9 mouse cellular contexts compared by ENCODE assay signal in genomic region chr6:91200429-91201188, GRCm38 (mm10). TPM values are rescaled to one million over a fixed set of nuclear protein-coding genes. Genes with fewer than 3 reads are reported as not detected.
DNase-seq lines count a peak whose midpoint lies in the region; ATAC-seq and TF ChIP-seq lines count a peak whose summit lies in the region.
"Had no signal": no experiment of that assay in that cellular context is flagged by ENCODE, and none has a peak within 500 bp of the region (broad histone marks: within the 10 kb centered on the region; RNA-seq: fewer than 3 reads in every experiment).

No protein-coding gene starts in this region.

- H3K27me3 ChIP-seq in heart, embryonic 10.5 days (ENCODE audit: insufficient read depth, poor library complexity, severe bottlenecking): peaks cover 29% of the 10 kb centered on the region
- no peaks in the 10 kb centered on the region for H3K27me3 ChIP-seq in heart, postnatal 0 days (ENCODE audit: control insufficient read depth, insufficient read depth, low read length)

- no peak overlapping the region for H3K4me2 ChIP-seq in heart, postnatal 0 days (ENCODE audit: low read depth, low read length)

- H3K4me3 ChIP-seq in heart, embryonic 10.5 days: no peak overlapping the region
- H3K4me3 ChIP-seq in heart, postnatal 0 days (ENCODE audit: low read depth, low read length): no peak overlapping the region
- H3K4me3 ChIP-seq: erythroblast, embryonic 14.5 days had no signal

- no peaks in the 10 kb centered on the region for H3K36me3 ChIP-seq in heart, embryonic 10.5 days
- H3K36me3 ChIP-seq in heart, postnatal 0 days (replicated peaks; ENCODE audit: control insufficient read depth, insufficient read depth, low read length): no peaks in the 10 kb centered on the region

- H3K9ac ChIP-seq in heart, postnatal 0 days (replicated peaks; ENCODE audit: low read depth, low read length): no peak overlapping the region

- no peak for TF ChIP-seq EP300 in heart, postnatal 0 days (IDR thresholded peaks at IDR 0.05; ENCODE audit: low read depth)

- peaks cover 15% of the 10 kb centered on the region for H3K4me1 ChIP-seq in heart, embryonic 10.5 days
- H3K4me1 ChIP-seq in heart, postnatal 0 days (ENCODE audit: control insufficient read depth, insufficient read depth): peaks cover 18% of the 10 kb centered on the region

- no peaks in the 10 kb centered on the region for H3K9me3 ChIP-seq in heart, embryonic 10.5 days
- no peaks in the 10 kb centered on the region for H3K9me3 ChIP-seq in heart, postnatal 0 days (replicated peaks; ENCODE audit: control insufficient read depth, low read length)

- WGBS in heart, embryonic 10.5 days: 50% methylated on average over 8 of the region's 8 CpGs
- WGBS in heart, postnatal 0 days: 23% methylated on average over 8 of the region's 8 CpGs

- H3K27ac ChIP-seq in heart, embryonic 10.5 days: peak overlapping the region; percentile 79
- H3K27ac ChIP-seq in heart, postnatal 0 days (ENCODE audit: low read depth): peak overlapping the region; percentile 43; the same call in 1 of the 2 replicates

- TF ChIP-seq CTCF in heart, postnatal 0 days (IDR thresholded peaks at IDR 0.05; ENCODE audit: low read depth): no peak

- DNase-seq in heart, embryonic 10.5 days (ENCODE audit: low spot score): peak; percentile 84
- no peak for DNase-seq in heart, adult 9 months (ENCODE audit: low spot score in 2 of 2)
- DNase-seq in embryo, embryonic 11.5 days (ENCODE audit: low read depth, low spot score): peak; percentile 61
- no peak for DNase-seq in heart, postnatal 0 days (ENCODE audit: low spot score)
- peak; percentile 67 to 82 for DNase-seq in left cerebral cortex, postnatal 10 days (ENCODE audit: extremely low spot score in 1 of 2, low spot score in 2 of 2)
- peak; percentile 23 for DNase-seq in retina, embryonic 14.5 days (ENCODE audit: low spot score)
- no peak for DNase-seq in thymus, postnatal 10 days (ENCODE audit: low spot score in 2 of 2)

- peak; percentile 54 for ATAC-seq in heart, postnatal 0 days (ENCODE audit: insufficient read depth, low read depth)
- no peak for ATAC-seq in megakaryocyte progenitor cell, adult 5-6 weeks (replicated peaks; ENCODE audit: poor library complexity)

- intact Hi-C loops in left cerebral cortex, postnatal 10 days (cut with DNase I): no loop called here

RNA-seq across cellular contexts. Expression of gene Fbln2, which starts 11.6 kb away (rescaled TPM):
- 99.3 and 114 TPM in 2 replicates for polyA plus RNA-seq in heart, embryonic 10.5 days (2016; fragmentation: Nextera tagmentation; extraction: Ambion mirVana)
- total RNA-seq in heart, postnatal 0 days (2014; rRNA removed; ENCODE audit: low replicate concordance): 222 and 302 TPM in 2 replicates
- 117 and 120 TPM in 2 replicates for polyA plus RNA-seq in heart, postnatal 0 days (2015; fragmentation: Nextera tagmentation; extraction: Ambion mirVana)
- 10 to 100 TPM in 1 of 2 experiments, 1 to 10 TPM in 1; 9.8 to 10.9 TPM for total RNA-seq in left cerebral cortex, postnatal 10 days (2021)
- not detected in 2 replicates for total RNA-seq in megakaryocyte progenitor cell, adult 5-6 weeks (2015)
- not detected in 2 replicates for total RNA-seq in megakaryocyte progenitor cell, adult 5-6 weeks (2017)

RNA-seq across cellular contexts. Expression of gene Hdac11, which starts 44.1 kb away (rescaled TPM):
- 6.4 and 6.8 TPM in 2 replicates for polyA plus RNA-seq in heart, embryonic 10.5 days (2016; fragmentation: Nextera tagmentation; extraction: Ambion mirVana)
- 17.9 and 19.6 TPM in 2 replicates for total RNA-seq in heart, postnatal 0 days (2014; rRNA removed; ENCODE audit: low replicate concordance)
- polyA plus RNA-seq in heart, postnatal 0 days (2015; fragmentation: Nextera tagmentation; extraction: Ambion mirVana): 9.2 and 9.5 TPM in 2 replicates
- 100 to 1,000 TPM; 111 to 117 TPM for total RNA-seq in left cerebral cortex, postnatal 10 days (2021)
- 0.77 and 1.1 TPM in 2 replicates for total RNA-seq in megakaryocyte progenitor cell, adult 5-6 weeks (2015)
- 1.2 and 1.4 TPM in 2 replicates for total RNA-seq in megakaryocyte progenitor cell, adult 5-6 weeks (2017)

Comparison
In these comparisons a context has a peak if more than half of its experiments do, and no peak if none do; other contexts are left out.
1. DNase-seq: peak in heart, embryonic 10.5 days (single experiment), embryo, embryonic 11.5 days (single experiment), left cerebral cortex, postnatal 10 days (2 of 2) and retina, embryonic 14.5 days (single experiment); none in heart, adult 9 months (0 of 2), heart, postnatal 0 days (single experiment) and thymus, postnatal 10 days (0 of 2).
2. RNA of gene Fbln2, which starts 11.6 kb away (total RNA-seq): 222 to 302 TPM in heart, postnatal 0 days; 9.8 to 10.9 TPM in left cerebral cortex, postnatal 10 days and not detected in megakaryocyte progenitor cell, adult 5-6 weeks; every median in the first group is over 10 times any median in the second.